Mouse (Mus musculus): ENCODE data around the gene Rhox4b.
"Not testable (repeated sequence)": the region's sequence is repeated elsewhere in the genome, so short reads cannot be mapped to it uniquely, and the experiment has no call there.

Rhox4b gene

DNA sequence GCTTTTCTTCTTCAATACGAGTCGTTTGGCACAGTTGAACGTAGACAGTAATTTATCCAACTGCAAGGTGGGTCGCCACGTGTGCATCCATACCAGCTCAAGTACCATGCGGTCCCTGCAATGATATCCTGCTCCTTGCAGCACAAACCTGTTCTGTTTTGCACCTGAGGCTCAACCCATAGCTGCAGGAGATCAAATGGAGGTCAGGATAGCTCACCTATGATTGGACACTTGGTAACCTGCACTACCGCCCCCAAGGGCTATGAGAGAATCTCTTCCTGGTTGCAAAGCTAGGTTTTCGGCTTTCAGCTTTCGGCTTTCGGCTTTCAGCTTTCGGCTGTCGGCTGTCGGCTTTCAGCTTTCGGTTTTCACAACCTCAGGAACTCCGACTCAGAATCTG is at the start of gene Rhox4b:
Gene Rhox4b, plus strand, starts transcription at position 301 of the 400 bp plus-strand sequence.
- not testable (repeated sequence) for DNase-seq

DNA sequence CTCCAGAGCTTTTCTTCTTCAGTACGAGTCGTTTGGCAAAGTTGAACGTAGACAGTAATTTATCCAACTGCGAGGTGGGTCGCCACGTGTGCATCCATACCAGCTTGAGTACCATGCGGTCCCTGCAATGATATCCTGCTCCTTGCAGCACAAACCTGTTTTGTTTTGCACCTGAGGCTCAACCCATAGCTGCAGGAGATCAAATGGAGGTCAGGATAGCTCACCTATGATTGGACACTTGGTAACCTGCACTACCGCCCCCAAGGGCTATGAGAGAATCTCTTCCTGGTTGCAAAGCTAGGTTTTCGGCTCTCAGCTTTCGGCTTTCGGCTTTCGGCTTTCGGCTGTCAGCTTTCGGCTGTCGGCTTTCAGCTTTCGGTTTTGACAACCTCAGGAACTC is 41.7 kb upstream of the Rhox4b start, which contains the start of gene Rhox4a2:
Gene Rhox4a2, plus strand, starts transcription at position 301 of the 400 bp plus-strand sequence.
- not testable (repeated sequence) for DNase-seq

DNA sequence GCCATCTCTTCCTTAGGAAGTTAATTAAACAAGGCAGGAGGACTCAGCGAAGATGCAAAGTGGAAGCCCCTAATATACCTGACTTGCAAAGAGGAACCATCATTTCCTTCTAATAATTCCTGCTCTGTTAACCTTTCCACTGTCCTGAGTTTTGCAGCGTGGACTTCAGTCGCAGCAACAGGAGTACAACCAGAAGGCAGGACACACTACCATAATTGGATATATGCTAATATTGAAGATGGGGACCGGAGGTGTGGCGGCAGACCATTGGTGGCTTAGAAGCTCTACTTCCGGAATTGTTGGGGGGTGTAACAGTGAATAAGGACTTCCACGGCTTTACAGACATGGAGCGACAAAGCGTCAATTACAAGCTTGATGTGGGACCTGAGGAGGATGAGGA is 20.5 kb upstream of the Rhox4b start, which contains the start of gene Rhox2b:
Gene Rhox2b, plus strand, starts transcription at position 301 of the 400 bp plus-strand sequence.
- DNase-seq = not testable (repeated sequence)

DNA sequence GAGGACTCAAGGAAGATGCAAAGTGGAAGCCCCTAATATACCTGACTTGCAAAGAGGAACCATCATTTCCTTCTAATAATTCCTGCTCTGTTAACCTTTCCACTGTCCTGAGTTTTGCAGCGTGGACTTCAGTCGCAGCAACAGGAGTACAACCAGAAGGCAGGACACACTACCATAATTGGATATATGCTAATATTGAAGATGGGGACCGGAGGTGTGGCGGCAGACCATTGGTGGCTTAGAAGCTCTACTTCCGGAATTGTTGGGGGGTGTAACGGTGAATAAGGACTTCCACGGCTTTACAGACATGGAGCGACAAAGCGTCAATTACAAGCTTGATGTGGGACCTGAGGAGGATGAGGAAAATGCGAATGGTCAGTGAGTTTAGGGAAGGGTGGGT is 21.1 kb downstream of the Rhox4b start, which contains the start of gene Rhox2c:
Gene Rhox2c, plus strand, starts transcription at position 301 of the 400 bp plus-strand sequence.
- not testable (repeated sequence) for DNase-seq

DNA sequence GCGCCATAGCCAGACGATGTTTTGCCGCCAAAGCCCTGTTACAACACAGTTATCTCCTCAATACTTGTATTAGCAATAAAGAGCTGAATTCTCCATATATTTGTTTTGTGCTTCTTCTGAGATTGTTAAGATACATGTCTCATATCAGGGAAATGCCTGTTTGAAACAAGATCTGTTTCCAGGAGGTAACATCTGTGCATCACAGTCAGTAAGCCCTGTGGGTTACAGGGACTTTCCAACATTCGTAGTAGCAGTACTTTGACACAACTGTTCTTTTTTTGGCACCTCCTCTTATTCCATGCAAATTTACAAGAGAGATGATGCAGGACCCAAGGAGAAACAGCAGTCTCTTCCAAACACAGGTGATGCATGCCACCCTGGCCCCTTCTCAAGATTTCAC is 26.0 kb downstream of the Rhox4b start, which contains the start of gene Rhox3c:
Gene Rhox3c, plus strand, starts transcription at position 301 of the 400 bp plus-strand sequence.
- DNase-seq = not testable (repeated sequence)

DNA sequence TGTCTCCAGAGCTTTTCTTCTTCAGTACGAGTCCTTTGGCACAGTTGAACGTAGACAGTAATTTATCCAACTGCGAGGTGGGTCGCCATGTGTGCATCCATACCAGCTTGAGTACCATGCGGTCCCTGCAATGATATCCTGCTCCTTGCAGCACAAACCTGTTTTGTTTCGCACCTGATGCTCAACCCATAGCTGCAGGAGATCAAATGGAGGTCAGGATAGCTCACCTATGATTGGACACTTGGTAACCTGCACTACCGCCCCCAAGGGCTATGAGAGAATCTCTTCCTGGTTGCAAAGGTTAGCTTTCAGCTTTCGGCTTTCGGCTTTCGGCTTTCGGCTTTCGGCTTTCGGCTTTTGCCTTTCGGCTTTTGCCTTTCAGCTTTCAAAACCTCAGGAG is 47.7 kb downstream of the Rhox4b start, which contains the start of gene Rhox4c:
Gene Rhox4c, plus strand, starts transcription at position 301 of the 400 bp plus-strand sequence.
- DNase-seq = not testable (repeated sequence)

Measured in kidney, adult 11 months (tissue).